Mouse (Mus musculus): ENCODE results near the gene Siah1b. TPM values are rescaled to one million over a fixed set of nuclear protein-coding genes. Genes with fewer than 3 reads are reported as not detected.

Gene Siah1b
- 5.9 TPM for polyA plus RNA-seq (2012; fragmentation: generic; extraction: Trizol)

GRCm38 (mm10) chrX:164076040-164076775, at the start of gene Siah1b:
Gene Siah1b, minus strand, starts transcription at chrX:164076493.
- peak within 1 kb of the TSS; percentile 69 for H3K4me2 ChIP-seq (ENCODE audit: low read depth)
- H3ac ChIP-seq (ENCODE audit: control insufficient read depth, insufficient read length) = peak within 1 kb of the TSS; percentile 38
- no peak for TF ChIP-seq TCF3 (IDR thresholded peaks at IDR 0.05; ENCODE audit: insufficient read length, low read depth)
- TF ChIP-seq MYOG (IDR thresholded peaks at IDR 0.05; ENCODE audit: control insufficient read depth in 1 of 3, insufficient read depth in 1 of 3, insufficient read length in 2 of 3, low read depth in 2 of 3) = no peak
- peak; percentile 21 for TF ChIP-seq POLR2AphosphoS2 (IDR thresholded peaks at IDR 0.05; ENCODE audit: insufficient read length, low read depth)
- no peak for TF ChIP-seq MAX (IDR thresholded peaks at IDR 0.05; ENCODE audit: low read depth)
- TF ChIP-seq E2F4 (IDR thresholded peaks at IDR 0.05; ENCODE audit: insufficient read depth) = peak; percentile 93
- TF ChIP-seq CEBPB (IDR thresholded peaks at IDR 0.05; ENCODE audit: insufficient read depth, poor library complexity, severe bottlenecking) = no peak
- TF ChIP-seq MYOD1 (IDR thresholded peaks at IDR 0.05; ENCODE audit: control insufficient read depth in 1 of 3, insufficient read length in 2 of 3, low read depth in 2 of 3) = no peak
- no peak for TF ChIP-seq SRF (IDR thresholded peaks at IDR 0.05; ENCODE audit: control insufficient read depth, insufficient read length, low read depth)
- TF ChIP-seq USF1 (IDR thresholded peaks at IDR 0.05; ENCODE audit: low read depth) = no peak
- TF ChIP-seq POLR2A (IDR thresholded peaks at IDR 0.05; ENCODE audit: insufficient read length, low read depth) = peak; percentile 44
- TF ChIP-seq TCF12 (IDR thresholded peaks at IDR 0.05; ENCODE audit: insufficient read depth, poor library complexity, severe bottlenecking) = no peak
- no peak for TF ChIP-seq REST (IDR thresholded peaks at IDR 0.05; ENCODE audit: insufficient read depth, insufficient read length)
- peak within 1 kb of the TSS; percentile 45 for H3K4me3 ChIP-seq
- peaks cover 1% of the 10 kb centered on the region for H3K36me3 ChIP-seq (ENCODE audit: control insufficient read depth, insufficient read depth)
- H3K79me2 ChIP-seq (ENCODE audit: control insufficient read depth, insufficient read depth) = peaks cover 9% of the 10 kb centered on the region
- H3K27me3 ChIP-seq (ENCODE audit: control insufficient read depth, insufficient read depth, insufficient read length) = no peaks in the 10 kb centered on the region

GRCm38 (mm10) chrX:164123942-164124341, 47.6 kb upstream of the Siah1b start:
- Histone ChIP-seq H3K27me3 (ENCODE audit: control insufficient read depth, insufficient read depth, insufficient read length) (no peaks in the 10 kb centered on the region), H3K36me3 (ENCODE audit: control insufficient read depth, insufficient read depth) (no peaks in the 10 kb centered on the region), H3K4me2 (ENCODE audit: low read depth) (no peak overlapping the region), H3K4me3 (no peak overlapping the region), H3ac (ENCODE audit: control insufficient read depth, insufficient read length) (no peak overlapping the region), H3K79me2 (ENCODE audit: control insufficient read depth, insufficient read depth) (no peaks in the 10 kb centered on the region)
- no peak for TF ChIP-seq SRF (IDR thresholded peaks at IDR 0.05; ENCODE audit: control insufficient read depth, insufficient read length, low read depth)
- TF ChIP-seq MAX (IDR thresholded peaks at IDR 0.05; ENCODE audit: low read depth) = no peak
- TF ChIP-seq TCF12 (IDR thresholded peaks at IDR 0.05; ENCODE audit: insufficient read depth, poor library complexity, severe bottlenecking) = no peak
- no peak for TF ChIP-seq POLR2A (IDR thresholded peaks at IDR 0.05; ENCODE audit: insufficient read length, low read depth)
- no peak for TF ChIP-seq CEBPB (IDR thresholded peaks at IDR 0.05; ENCODE audit: insufficient read depth, poor library complexity, severe bottlenecking)
- no peak for TF ChIP-seq POLR2AphosphoS2 (IDR thresholded peaks at IDR 0.05; ENCODE audit: insufficient read length, low read depth)
- no peak for TF ChIP-seq E2F4 (IDR thresholded peaks at IDR 0.05; ENCODE audit: insufficient read depth)
- no peak for TF ChIP-seq MYOG (IDR thresholded peaks at IDR 0.05; ENCODE audit: control insufficient read depth in 1 of 3, insufficient read depth in 1 of 3, insufficient read length in 2 of 3, low read depth in 2 of 3)
- TF ChIP-seq TCF3 (IDR thresholded peaks at IDR 0.05; ENCODE audit: insufficient read length, low read depth) = no peak
- no peak for TF ChIP-seq MYOD1 (IDR thresholded peaks at IDR 0.05; ENCODE audit: control insufficient read depth in 1 of 3, insufficient read length in 2 of 3, low read depth in 2 of 3)
- no peak for TF ChIP-seq REST (IDR thresholded peaks at IDR 0.05; ENCODE audit: insufficient read depth, insufficient read length)
- no peak for TF ChIP-seq USF1 (IDR thresholded peaks at IDR 0.05; ENCODE audit: low read depth)

- Histone ChIP-seq H3K36me3 (ENCODE audit: control insufficient read depth, insufficient read depth) (no peaks in the 10 kb centered on the region), H3K4me3 (no peak overlapping the region), H3K79me2 (ENCODE audit: control insufficient read depth, insufficient read depth) (no peaks in the 10 kb centered on the region), H3K27me3 (ENCODE audit: control insufficient read depth, insufficient read depth, insufficient read length) (no peaks in the 10 kb centered on the region), H3K4me2 (ENCODE audit: low read depth) (no peak overlapping the region), H3ac (ENCODE audit: control insufficient read depth, insufficient read length) (no peak overlapping the region)
- TF ChIP-seq POLR2A (IDR thresholded peaks at IDR 0.05; ENCODE audit: insufficient read length, low read depth) (no peak), TCF12 (IDR thresholded peaks at IDR 0.05; ENCODE audit: insufficient read depth, poor library complexity, severe bottlenecking) (no peak), MYOG (IDR thresholded peaks at IDR 0.05; ENCODE audit: control insufficient read depth in 1 of 3, insufficient read depth in 1 of 3, insufficient read length in 2 of 3, low read depth in 2 of 3) (no peak), POLR2AphosphoS2 (IDR thresholded peaks at IDR 0.05; ENCODE audit: insufficient read length, low read depth) (no peak), USF1 (IDR thresholded peaks at IDR 0.05; ENCODE audit: low read depth) (no peak), SRF (IDR thresholded peaks at IDR 0.05; ENCODE audit: control insufficient read depth, insufficient read length, low read depth) (no peak), MYOD1 (IDR thresholded peaks at IDR 0.05; ENCODE audit: control insufficient read depth in 1 of 3, insufficient read length in 2 of 3, low read depth in 2 of 3) (no peak), CEBPB (IDR thresholded peaks at IDR 0.05; ENCODE audit: insufficient read depth, poor library complexity, severe bottlenecking) (no peak), TCF3 (IDR thresholded peaks at IDR 0.05; ENCODE audit: insufficient read length, low read depth) (no peak), E2F4 (IDR thresholded peaks at IDR 0.05; ENCODE audit: insufficient read depth) (no peak), REST (IDR thresholded peaks at IDR 0.05; ENCODE audit: insufficient read depth, insufficient read length) (no peak), MAX (IDR thresholded peaks at IDR 0.05; ENCODE audit: low read depth) (no peak)
Observed at GRCm38 (mm10) chrX:164113744-164114143, 37.5 kb upstream of the Siah1b start.

GRCm38 (mm10) chrX:164111146-164111545, 34.9 kb upstream of the Siah1b start:
- Histone ChIP-seq H3K36me3 (ENCODE audit: control insufficient read depth, insufficient read depth) (no peaks in the 10 kb centered on the region), H3K4me2 (ENCODE audit: low read depth) (no peak overlapping the region), H3K79me2 (ENCODE audit: control insufficient read depth, insufficient read depth) (no peaks in the 10 kb centered on the region), H3K27me3 (ENCODE audit: control insufficient read depth, insufficient read depth, insufficient read length) (no peaks in the 10 kb centered on the region), H3K4me3 (no peak overlapping the region), H3ac (ENCODE audit: control insufficient read depth, insufficient read length) (no peak overlapping the region)
- TF ChIP-seq TCF3 (IDR thresholded peaks at IDR 0.05; ENCODE audit: insufficient read length, low read depth) (no peak), CEBPB (IDR thresholded peaks at IDR 0.05; ENCODE audit: insufficient read depth, poor library complexity, severe bottlenecking) (no peak), MAX (IDR thresholded peaks at IDR 0.05; ENCODE audit: low read depth) (no peak), USF1 (IDR thresholded peaks at IDR 0.05; ENCODE audit: low read depth) (no peak), POLR2A (IDR thresholded peaks at IDR 0.05; ENCODE audit: insufficient read length, low read depth) (no peak), E2F4 (IDR thresholded peaks at IDR 0.05; ENCODE audit: insufficient read depth) (no peak), POLR2AphosphoS2 (IDR thresholded peaks at IDR 0.05; ENCODE audit: insufficient read length, low read depth) (no peak), REST (IDR thresholded peaks at IDR 0.05; ENCODE audit: insufficient read depth, insufficient read length) (no peak), TCF12 (IDR thresholded peaks at IDR 0.05; ENCODE audit: insufficient read depth, poor library complexity, severe bottlenecking) (no peak), MYOG (IDR thresholded peaks at IDR 0.05; ENCODE audit: control insufficient read depth in 1 of 3, insufficient read depth in 1 of 3, insufficient read length in 2 of 3, low read depth in 2 of 3) (no peak), MYOD1 (IDR thresholded peaks at IDR 0.05; ENCODE audit: control insufficient read depth in 1 of 3, insufficient read length in 2 of 3, low read depth in 2 of 3) (no peak), SRF (IDR thresholded peaks at IDR 0.05; ENCODE audit: control insufficient read depth, insufficient read length, low read depth) (no peak)
